Mouse (Mus musculus) gastrocnemius, postnatal 4 days (tissue): Measurements from ENCODE around the gene Pde4a. TPM values are rescaled to one million over a fixed set of nuclear protein-coding genes. Genes with fewer than 3 reads are reported as not detected.
"Not testable (repeated sequence)": the region's sequence is repeated elsewhere in the genome, so short reads cannot be mapped to it uniquely, and the experiment has no call there.

Source experiments
- DNase-seq, 2 experiments: peaks; one replicate each; pipeline ENCODE4 v3.0.0; 2021 to 2022; ENCODE audit warnings: low spot score in 2 of 2, mixed read lengths in 2 of 2
- total RNA-seq, 2 experiments: library from RNA; stranded (reverse); gene quantifications; 2 replicates each; pipeline ENCODE4 v1.2.3; 2021

Gene Pde4a
- total RNA-seq, 2 experiments from 2014 or later: 11.6 to 13.8 TPM

- no peak for DNase-seq
Observed at GRCm38 (mm10) chr9:21213617-21214190, 48.2 kb downstream of the Pde4a start.

GRCm38 (mm10) chr9:21216050-21216841, 50.7 kb downstream of the Pde4a start:
- DNase-seq: no peak

- DNase-seq: no peak
Observed at GRCm38 (mm10) chr9:21219820-21220219, 54.3 kb downstream of the Pde4a start.

- DNase-seq: peak; percentile 71 to 79
Observed at GRCm38 (mm10) chr9:21220490-21221382, 55.2 kb downstream of the Pde4a start.

GRCm38 (mm10) chr9:21221383-21221929, 55.9 kb downstream of the Pde4a start:
- DNase-seq: no peak

GRCm38 (mm10) chr9:21223490-21223889, 58.0 kb downstream of the Pde4a start:
- DNase-seq: not testable (repeated sequence)

- DNase-seq: no peak
Observed at GRCm38 (mm10) chr9:21223906-21224305, 58.4 kb downstream of the Pde4a start.

- no peak for DNase-seq
Observed at GRCm38 (mm10) chr9:21224576-21225414, 59.3 kb downstream of the Pde4a start.

GRCm38 (mm10) chr9:21225415-21225758, 59.9 kb downstream of the Pde4a start:
- DNase-seq: no peak

- no peak for DNase-seq
Observed at GRCm38 (mm10) chr9:21227342-21227741, 61.8 kb downstream of the Pde4a start.

- no peak for DNase-seq
Observed at GRCm38 (mm10) chr9:21231551-21231950, 66.0 kb downstream of the Pde4a start.

- no peak for DNase-seq
Observed at GRCm38 (mm10) chr9:21232867-21233266, 67.4 kb downstream of the Pde4a start.

GRCm38 (mm10) chr9:21233366-21233765, 67.9 kb downstream of the Pde4a start:
- no peak for DNase-seq

GRCm38 (mm10) chr9:21233805-21234204, 68.3 kb downstream of the Pde4a start:
- DNase-seq: no peak

- DNase-seq: no peak
Observed at GRCm38 (mm10) chr9:21235341-21235740, 69.8 kb downstream of the Pde4a start.

GRCm38 (mm10) chr9:21236991-21237367, 71.5 kb downstream of the Pde4a start:
- DNase-seq: no peak

- DNase-seq: peak in 1 of 2 experiments; percentile 40
Observed at GRCm38 (mm10) chr9:21237368-21238003, 72.0 kb downstream of the Pde4a start.

GRCm38 (mm10) chr9:21238004-21238732, 72.7 kb downstream of the Pde4a start:
- DNase-seq: no peak

GRCm38 (mm10) chr9:21238733-21239464, 73.4 kb downstream of the Pde4a start, which contains the start of gene Keap1:
Gene Keap1, minus strand, starts transcription at chr9:21239361.
- peak; percentile 76 to 82 for DNase-seq
